ENCODE assay signal across 28 mouse cellular contexts in genomic region chr10:127230693-127231092, GRCm38 (mm10). TPM values are rescaled to one million over a fixed set of nuclear protein-coding genes. Genes with fewer than 3 reads are reported as not detected.
A peak's percentile ranks its signal among the peaks of the same experiment; 100 is the strongest.
DNase-seq lines count a peak whose midpoint lies in the region; ATAC-seq and TF ChIP-seq lines count a peak whose summit lies in the region.
"Had no signal": no experiment of that assay in that cellular context is flagged by ENCODE, and none has a peak within 500 bp of the region (broad histone marks: within the 10 kb centered on the region; RNA-seq: fewer than 3 reads in every experiment).

No protein-coding gene starts in this region.

- no peaks in the 10 kb centered on the region for H3K27me3 ChIP-seq in stomach, embryonic 14.5 days (ENCODE audit: control insufficient read depth, insufficient read depth, low read length)
- no peaks in the 10 kb centered on the region for H3K27me3 ChIP-seq in stomach, postnatal 0 days (ENCODE audit: control insufficient read depth, insufficient read depth, low read length)
- no peaks in the 10 kb centered on the region for H3K27me3 ChIP-seq in hindbrain, embryonic 16.5 days (replicated peaks; ENCODE audit: control insufficient read depth, insufficient read depth, low read length)
- H3K27me3 ChIP-seq: embryonic facial prominence, embryonic 12.5 days; intestine, embryonic 15.5 days; midbrain, embryonic 15.5 days; stomach, embryonic 15.5 days had no signal

- DNase-seq in CD4-positive, CD25-positive, alpha-beta regulatory T cell, adult 2 months (ENCODE audit: low read depth, low spot score): peak; percentile 19
- no peak for DNase-seq in stomach, postnatal 0 days (ENCODE audit: low spot score)
- peak; percentile 78 for DNase-seq in ZHBTc4 (ENCODE audit: low read depth, low spot score)
- no peak for DNase-seq in Muller cell, postnatal 12 days (ENCODE audit: inconsistent ontology term)
- DNase-seq: cerebellum, adult 11-12 months; cerebellum, postnatal 10 days; gastrocnemius, adult 2 months; heart, postnatal 14 days; kidney, adult 8-10 months; kidney, postnatal 14 days; liver, embryonic 13.5 days; lung, embryonic 14.5 days; right cerebral cortex, postnatal 4 days; thymus, adult 18-20 months had no signal

- no peak for TF ChIP-seq EP300 in stomach, postnatal 0 days (optimal IDR thresholded peaks at IDR 0.05)

- no peak overlapping the region for H3K9ac ChIP-seq in stomach, embryonic 14.5 days (replicated peaks; ENCODE audit: low read depth, low read length)
- no peak overlapping the region for H3K9ac ChIP-seq in stomach, postnatal 0 days (ENCODE audit: low read length)
- no peak overlapping the region for H3K9ac ChIP-seq in hindbrain, embryonic 16.5 days (ENCODE audit: low read depth, low read length)
- H3K9ac ChIP-seq: embryonic facial prominence, embryonic 12.5 days; forebrain, embryonic 12.5 days; hindbrain, embryonic 14.5 days; intestine, embryonic 15.5 days; limb, embryonic 13.5 days; liver, embryonic 13.5 days; lung, embryonic 14.5 days; midbrain, embryonic 15.5 days; neural tube, embryonic 13.5 days; stomach, embryonic 15.5 days had no signal

- no peaks in the 10 kb centered on the region for H3K9me3 ChIP-seq in stomach, embryonic 14.5 days (ENCODE audit: control insufficient read depth, low read depth, low read length)
- H3K9me3 ChIP-seq in stomach, postnatal 0 days (ENCODE audit: control insufficient read depth, low read length): no peaks in the 10 kb centered on the region
- H3K9me3 ChIP-seq in hindbrain, embryonic 16.5 days (ENCODE audit: control insufficient read depth, low read length): no peaks in the 10 kb centered on the region
- H3K9me3 ChIP-seq: embryonic facial prominence, embryonic 12.5 days; forebrain, embryonic 12.5 days; intestine, embryonic 15.5 days; limb, embryonic 13.5 days; liver, embryonic 13.5 days; midbrain, embryonic 15.5 days; neural tube, embryonic 13.5 days; stomach, embryonic 15.5 days had no signal

- no peak overlapping the region for H3K4me3 ChIP-seq in stomach, embryonic 14.5 days (ENCODE audit: low read depth, low read length)
- no peak overlapping the region for H3K4me3 ChIP-seq in stomach, postnatal 0 days (ENCODE audit: low read depth, low read length)
- H3K4me3 ChIP-seq in hindbrain, embryonic 16.5 days (ENCODE audit: low read length): no peak overlapping the region
- H3K4me3 ChIP-seq: embryonic facial prominence, embryonic 12.5 days; erythroblast, embryonic 14.5 days; forebrain, embryonic 12.5 days; gastrocnemius, adult 2 months; intestine, embryonic 15.5 days; limb, embryonic 13.5 days; liver, embryonic 13.5 days; midbrain, embryonic 15.5 days; neural tube, embryonic 13.5 days; stomach, embryonic 15.5 days had no signal

- 0 out of 2 replicates have a peak, but pooled peaks cover 3% of the 10 kb centered on the region for H3K4me1 ChIP-seq in stomach, embryonic 14.5 days (ENCODE audit: control insufficient read depth, insufficient read depth, low read length)
- no peaks in the 10 kb centered on the region for H3K4me1 ChIP-seq in stomach, postnatal 0 days (replicated peaks; ENCODE audit: control insufficient read depth, insufficient read depth)
- no peaks in the 10 kb centered on the region for H3K4me1 ChIP-seq in hindbrain, embryonic 16.5 days (ENCODE audit: control insufficient read depth, insufficient read depth, low read depth, low read length)
- H3K4me1 ChIP-seq: embryonic facial prominence, embryonic 12.5 days; forebrain, embryonic 12.5 days; limb, embryonic 13.5 days; midbrain, embryonic 15.5 days; neural tube, embryonic 13.5 days; stomach, embryonic 15.5 days had no signal

- WGBS in stomach, embryonic 14.5 days: 83% methylated on average over 12 of the region's 12 CpGs
- WGBS in stomach, postnatal 0 days: 74% methylated on average over 12 of the region's 12 CpGs
- 92% methylated on average over 12 of the region's 12 CpGs for WGBS in hindbrain, embryonic 16.5 days

- H3K36me3 ChIP-seq in stomach, embryonic 14.5 days (ENCODE audit: control insufficient read depth, insufficient read depth, low read length): no peaks in the 10 kb centered on the region
- no peaks in the 10 kb centered on the region for H3K36me3 ChIP-seq in stomach, postnatal 0 days (ENCODE audit: control insufficient read depth, insufficient read depth, low read length)
- peaks cover 47% of the 10 kb centered on the region for H3K36me3 ChIP-seq in hindbrain, embryonic 16.5 days (ENCODE audit: control insufficient read depth, insufficient read depth, low read length)
- H3K36me3 ChIP-seq: embryonic facial prominence, embryonic 12.5 days; intestine, embryonic 15.5 days; limb, embryonic 13.5 days; liver, embryonic 13.5 days; stomach, embryonic 15.5 days had no signal

- H3K4me2 ChIP-seq in stomach, embryonic 14.5 days (replicated peaks; ENCODE audit: low read depth, low read length): no peak overlapping the region
- no peak overlapping the region for H3K4me2 ChIP-seq in stomach, postnatal 0 days (replicated peaks; ENCODE audit: low read depth)
- H3K4me2 ChIP-seq in hindbrain, embryonic 16.5 days (ENCODE audit: low read length): no peak overlapping the region
- H3K4me2 ChIP-seq: embryonic facial prominence, embryonic 12.5 days; forebrain, embryonic 12.5 days; heart, embryonic 11.5 days; hindbrain, embryonic 14.5 days; intestine, embryonic 15.5 days; limb, embryonic 13.5 days; liver, embryonic 13.5 days; lung, embryonic 14.5 days; midbrain, embryonic 15.5 days; neural tube, embryonic 13.5 days; stomach, embryonic 15.5 days had no signal

- no peak for TF ChIP-seq CTCF in stomach, postnatal 0 days (IDR thresholded peaks at IDR 0.05; ENCODE audit: low read depth)

- no peak overlapping the region for H3K27ac ChIP-seq in stomach, embryonic 14.5 days (ENCODE audit: low read length)
- no peak overlapping the region for H3K27ac ChIP-seq in stomach, postnatal 0 days (replicated peaks)
- no peak overlapping the region for H3K27ac ChIP-seq in hindbrain, embryonic 16.5 days (ENCODE audit: low read depth, low read length)
- H3K27ac ChIP-seq: embryonic facial prominence, embryonic 12.5 days; forebrain, embryonic 12.5 days; gastrocnemius, adult 2 months; hindbrain, embryonic 14.5 days; intestine, embryonic 15.5 days; limb, embryonic 13.5 days; liver, embryonic 13.5 days; midbrain, embryonic 15.5 days; neural tube, embryonic 13.5 days; stomach, embryonic 15.5 days had no signal

- no peak for ATAC-seq in CD4-positive, CD25-positive, alpha-beta regulatory T cell, adult 4 months
- 0 out of 2 replicates have a peak, but pooled peaks have one; percentile 50 for ATAC-seq in stomach, embryonic 14.5 days (ENCODE audit: insufficient number of reproducible peaks, insufficient read depth, low FRiP score, low read depth)
- ATAC-seq in stomach, postnatal 0 days (ENCODE audit: low FRiP score, low TSS enrichment): no peak
- peak; percentile 50 for ATAC-seq in megakaryocyte, adult 5-6 weeks (ENCODE audit: poor library complexity, severe bottlenecking)
- ATAC-seq in hindbrain, embryonic 16.5 days: no peak
- ATAC-seq: intestine, embryonic 15.5 days; midbrain, embryonic 15.5 days had no signal

RNA-seq across cellular contexts. Expression of gene Pip4k2c, which starts 19.3 kb away (rescaled TPM):
- polyA plus RNA-seq in CD4-positive, CD25-positive, alpha-beta regulatory T cell, adult 4 months (2017; shearing (Covaris generic)): 10 to 100 TPM; 24.2 to 39.3 TPM
- polyA plus RNA-seq in stomach, embryonic 14.5 days (2014; fragmentation: Nextera tagmentation; extraction: Ambion mirVana): 22.7 and 22.9 TPM in 2 replicates
- polyA plus RNA-seq in stomach, postnatal 0 days (2015; fragmentation: Nextera tagmentation; extraction: Ambion mirVana): 23.2 and 26.0 TPM in 2 replicates
- 9.6 and 12.0 TPM in 2 replicates for total RNA-seq in megakaryocyte, adult 5-6 weeks (2015)
- total RNA-seq in megakaryocyte, adult 5-6 weeks (2017): 13.2 and 17.8 TPM in 2 replicates
- 20.5 and 20.7 TPM in 2 replicates for polyA plus RNA-seq in hindbrain, embryonic 16.5 days (2015; fragmentation: Nextera tagmentation; extraction: Ambion mirVana)

RNA-seq across cellular contexts. Expression of gene Kif5a, which starts 32.5 kb away (rescaled TPM):
- polyA plus RNA-seq in CD4-positive, CD25-positive, alpha-beta regulatory T cell, adult 4 months (2017; shearing (Covaris generic)): not detected
- polyA plus RNA-seq in stomach, embryonic 14.5 days (2014; fragmentation: Nextera tagmentation; extraction: Ambion mirVana): 7.7 and 7.8 TPM in 2 replicates
- 2.2 and 2.3 TPM in 2 replicates for polyA plus RNA-seq in stomach, postnatal 0 days (2015; fragmentation: Nextera tagmentation; extraction: Ambion mirVana)
- 0.85 and 0.93 TPM in 2 replicates for total RNA-seq in megakaryocyte, adult 5-6 weeks (2015)
- 0.70 and 0.94 TPM in 2 replicates for total RNA-seq in megakaryocyte, adult 5-6 weeks (2017)
- 115 and 130 TPM in 2 replicates for polyA plus RNA-seq in hindbrain, embryonic 16.5 days (2015; fragmentation: Nextera tagmentation; extraction: Ambion mirVana)

RNA-seq across cellular contexts. Expression of gene Dtx3, which starts 35.2 kb away (rescaled TPM):
- 10 to 100 TPM; 39.4 to 42.2 TPM for polyA plus RNA-seq in CD4-positive, CD25-positive, alpha-beta regulatory T cell, adult 4 months (2017; shearing (Covaris generic))
- polyA plus RNA-seq in stomach, embryonic 14.5 days (2014; fragmentation: Nextera tagmentation; extraction: Ambion mirVana): 123 and 125 TPM in 2 replicates
- polyA plus RNA-seq in stomach, postnatal 0 days (2015; fragmentation: Nextera tagmentation; extraction: Ambion mirVana): 27.8 and 32.9 TPM in 2 replicates
- total RNA-seq in megakaryocyte, adult 5-6 weeks (2015): 8.2 and 9.2 TPM in 2 replicates
- 4.5 and 9.1 TPM in 2 replicates for total RNA-seq in megakaryocyte, adult 5-6 weeks (2017)
- 213 and 233 TPM in 2 replicates for polyA plus RNA-seq in hindbrain, embryonic 16.5 days (2015; fragmentation: Nextera tagmentation; extraction: Ambion mirVana)

RNA-seq across cellular contexts. Expression of gene Dctn2, which starts 35.5 kb away (rescaled TPM):
- 10 to 100 TPM; 43.8 to 48.0 TPM for polyA plus RNA-seq in CD4-positive, CD25-positive, alpha-beta regulatory T cell, adult 4 months (2017; shearing (Covaris generic))
- 161 and 177 TPM in 2 replicates for polyA plus RNA-seq in stomach, embryonic 14.5 days (2014; fragmentation: Nextera tagmentation; extraction: Ambion mirVana)
- polyA plus RNA-seq in stomach, postnatal 0 days (2015; fragmentation: Nextera tagmentation; extraction: Ambion mirVana): 134 and 147 TPM in 2 replicates
- 78.9 and 82.6 TPM in 2 replicates for total RNA-seq in megakaryocyte, adult 5-6 weeks (2015)
- total RNA-seq in megakaryocyte, adult 5-6 weeks (2017): 90.1 and 96.4 TPM in 2 replicates
- 355 and 358 TPM in 2 replicates for polyA plus RNA-seq in hindbrain, embryonic 16.5 days (2015; fragmentation: Nextera tagmentation; extraction: Ambion mirVana)

RNA-seq across cellular contexts. Expression of gene Arhgef25, which starts 40.8 kb away (rescaled TPM):
- polyA plus RNA-seq in CD4-positive, CD25-positive, alpha-beta regulatory T cell, adult 4 months (2017; shearing (Covaris generic)): under 1 TPM in 1 of 2 experiments, not detected in 1; 0.38 TPM
- polyA plus RNA-seq in stomach, embryonic 14.5 days (2014; fragmentation: Nextera tagmentation; extraction: Ambion mirVana): 64.0 and 71.1 TPM in 2 replicates
- polyA plus RNA-seq in stomach, postnatal 0 days (2015; fragmentation: Nextera tagmentation; extraction: Ambion mirVana): 25.3 and 29.7 TPM in 2 replicates
- total RNA-seq in megakaryocyte, adult 5-6 weeks (2015): 0.16 TPM in 1 of 2 replicates, not detected in the other
- 0.41 and 1.0 TPM in 2 replicates for total RNA-seq in megakaryocyte, adult 5-6 weeks (2017)
- polyA plus RNA-seq in hindbrain, embryonic 16.5 days (2015; fragmentation: Nextera tagmentation; extraction: Ambion mirVana): 29.0 and 29.1 TPM in 2 replicates

Comparison
In these comparisons a context has a peak if more than half of its experiments do, and no peak if none do; other contexts are left out.
1. ATAC-seq: peak in stomach, embryonic 14.5 days (single experiment) and megakaryocyte, adult 5-6 weeks (single experiment); none in CD4-positive, CD25-positive, alpha-beta regulatory T cell, adult 4 months (single experiment), stomach, postnatal 0 days (single experiment) and hindbrain, embryonic 16.5 days (single experiment).
2. DNase-seq: peak in CD4-positive, CD25-positive, alpha-beta regulatory T cell, adult 2 months (single experiment) and ZHBTc4 (single experiment); none in stomach, postnatal 0 days (single experiment) and Muller cell, postnatal 12 days (single experiment).
3. RNA of gene Kif5a, which starts 32.5 kb away (polyA plus RNA-seq): 115 to 130 TPM in hindbrain, embryonic 16.5 days; 7.7 to 7.8 TPM in stomach, embryonic 14.5 days, 2.2 to 2.3 TPM in stomach, postnatal 0 days and not detected in CD4-positive, CD25-positive, alpha-beta regulatory T cell, adult 4 months; every median in the first group is over 10 times any median in the second.